Mouse (Mus musculus) embryonic facial prominence, embryonic 12.5 days (tissue): ENCODE results near the gene Mageb3. TPM values are rescaled to one million over a fixed set of nuclear protein-coding genes. Genes with fewer than 3 reads are reported as not detected.

Experiments used
- polyA plus RNA-seq: library from polyadenylated mRNA; unstranded; fragments of >200 nt; fragmentation: Nextera tagmentation; extraction: Ambion mirVana; gene quantifications from 2 replicates; pipeline ENCODE4 v1.2.1, GENCODE M21; 2016

The Mageb3 gene
- polyA plus RNA-seq, 1 experiment from 2014 or later = 0.40 TPM

Other genes with a start within 250 kb of the Mageb3 start
- 3.8 and 4.0 TPM in 2 replicates for gene Frmd5, start 149.0 kb downstream of the Mageb3 start, polyA plus RNA-seq
- 24.8 and 25.0 TPM in 2 replicates for gene Casc4, start 89.1 kb downstream of the Mageb3 start, polyA plus RNA-seq
- 72.1 and 78.6 TPM in 2 replicates for gene Ctdspl2, start 91 bp downstream of the Mageb3 start, polyA plus RNA-seq
- 13.5 and 14.3 TPM in 2 replicates for gene Eif3j1, start 72.5 kb upstream of the Mageb3 start, polyA plus RNA-seq
- gene Spg11, start 162.3 kb upstream of the Mageb3 start, polyA plus RNA-seq = 11.8 and 12.1 TPM in 2 replicates
- 174 and 181 TPM in 2 replicates for gene B2m, start 191.6 kb upstream of the Mageb3 start, polyA plus RNA-seq
- not detected in 2 replicates for gene Trim69, start 204.6 kb upstream of the Mageb3 start, polyA plus RNA-seq
- gene Patl2, start 230.1 kb upstream of the Mageb3 start, polyA plus RNA-seq = not detected in 2 replicates
- not detected in 2 replicates for gene Terb2, start 230.2 kb upstream of the Mageb3 start, polyA plus RNA-seq